Mouse (Mus musculus): ENCODE data around the gene Phactr2. TPM values are rescaled to one million over a fixed set of nuclear protein-coding genes. Genes with fewer than 3 reads are reported as not detected.

Gene Phactr2
- polyA plus RNA-seq, 1 experiment from 2014 or later = 24.0 TPM

DNA sequence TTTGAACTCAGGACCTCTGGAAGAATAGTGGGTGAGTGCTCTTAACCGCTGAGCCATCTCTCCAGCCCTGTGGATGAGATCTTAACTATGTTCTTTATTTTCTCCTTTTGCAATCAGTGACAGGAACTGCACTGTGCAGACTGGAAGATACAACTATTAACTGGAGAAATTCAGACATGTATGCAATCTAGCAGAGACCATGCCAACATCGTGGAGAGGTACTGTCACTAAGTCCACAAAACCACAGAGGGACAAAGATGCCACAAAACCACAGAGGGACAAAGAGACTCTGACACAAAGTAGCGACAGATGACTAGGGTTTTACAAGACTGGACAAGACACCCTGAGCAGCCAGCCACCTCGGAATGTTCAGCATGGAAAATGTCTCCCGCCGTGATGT is 30.6 kb downstream of the Phactr2 start:
- no peak overlapping the region for H3K4me3 ChIP-seq (ENCODE audit: low read depth, low read length)
- H3K9me3 ChIP-seq (replicated peaks; ENCODE audit: control insufficient read depth, low read length) = no peaks in the 10 kb centered on the region
- no peak for ATAC-seq (replicated peaks; ENCODE audit: insufficient number of reproducible peaks, low FRiP score, low TSS enrichment, low read depth)
- no peaks in the 10 kb centered on the region for H3K36me3 ChIP-seq (replicated peaks; ENCODE audit: control insufficient read depth, insufficient read depth, low read depth, low read length)
- H3K27me3 ChIP-seq (ENCODE audit: control insufficient read depth, insufficient read depth, low read length) = no peaks in the 10 kb centered on the region
- 85% methylated on average over 6 of the region's 6 CpGs for WGBS
- H3K4me2 ChIP-seq (ENCODE audit: low read depth, low read length) = no peak overlapping the region
- no peak overlapping the region for H3K27ac ChIP-seq (replicated peaks; ENCODE audit: low read depth, low read length)
- H3K9ac ChIP-seq (replicated peaks; ENCODE audit: low read length) = no peak overlapping the region
- no peak for DNase-seq (ENCODE audit: low spot score)
- H3K4me1 ChIP-seq (ENCODE audit: control insufficient read depth, insufficient read depth, low read length) = no peaks in the 10 kb centered on the region

DNA sequence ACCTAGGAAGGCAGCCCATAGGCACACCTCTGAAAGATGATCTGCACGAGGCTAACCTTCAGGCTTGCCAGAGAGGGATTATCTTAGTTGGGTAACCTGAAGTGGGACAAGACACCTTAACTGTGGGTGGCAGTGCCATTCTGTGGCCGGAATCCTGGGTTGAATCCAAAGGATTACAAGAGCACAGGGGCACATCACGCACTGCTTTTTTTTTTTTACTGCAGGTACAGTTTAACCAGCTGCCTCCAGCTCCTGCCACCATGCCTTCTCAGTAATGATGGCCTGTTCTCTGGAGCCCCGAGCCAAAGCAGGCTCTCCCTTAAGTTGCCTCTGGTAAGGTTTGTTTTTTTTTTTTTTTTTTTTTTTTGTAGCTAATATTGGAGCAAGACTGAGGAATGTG is 33.9 kb downstream of the Phactr2 start:
- Histone ChIP-seq H3K36me3 (replicated peaks; ENCODE audit: control insufficient read depth, insufficient read depth, low read depth, low read length) (no peaks in the 10 kb centered on the region), H3K9ac (replicated peaks; ENCODE audit: low read length) (no peak overlapping the region), H3K27ac (replicated peaks; ENCODE audit: low read depth, low read length) (no peak overlapping the region), H3K4me2 (ENCODE audit: low read depth, low read length) (no peak overlapping the region), H3K4me3 (ENCODE audit: low read depth, low read length) (no peak overlapping the region), H3K4me1 (ENCODE audit: control insufficient read depth, insufficient read depth, low read length) (no peaks in the 10 kb centered on the region), H3K9me3 (replicated peaks; ENCODE audit: control insufficient read depth, low read length) (no peaks in the 10 kb centered on the region), H3K27me3 (ENCODE audit: control insufficient read depth, insufficient read depth, low read length) (no peaks in the 10 kb centered on the region)
- no peak for ATAC-seq (replicated peaks; ENCODE audit: insufficient number of reproducible peaks, low FRiP score, low TSS enrichment, low read depth)
- DNase-seq (ENCODE audit: low spot score) = no peak
- 76% methylated on average over 4 of the region's 4 CpGs for WGBS

DNA sequence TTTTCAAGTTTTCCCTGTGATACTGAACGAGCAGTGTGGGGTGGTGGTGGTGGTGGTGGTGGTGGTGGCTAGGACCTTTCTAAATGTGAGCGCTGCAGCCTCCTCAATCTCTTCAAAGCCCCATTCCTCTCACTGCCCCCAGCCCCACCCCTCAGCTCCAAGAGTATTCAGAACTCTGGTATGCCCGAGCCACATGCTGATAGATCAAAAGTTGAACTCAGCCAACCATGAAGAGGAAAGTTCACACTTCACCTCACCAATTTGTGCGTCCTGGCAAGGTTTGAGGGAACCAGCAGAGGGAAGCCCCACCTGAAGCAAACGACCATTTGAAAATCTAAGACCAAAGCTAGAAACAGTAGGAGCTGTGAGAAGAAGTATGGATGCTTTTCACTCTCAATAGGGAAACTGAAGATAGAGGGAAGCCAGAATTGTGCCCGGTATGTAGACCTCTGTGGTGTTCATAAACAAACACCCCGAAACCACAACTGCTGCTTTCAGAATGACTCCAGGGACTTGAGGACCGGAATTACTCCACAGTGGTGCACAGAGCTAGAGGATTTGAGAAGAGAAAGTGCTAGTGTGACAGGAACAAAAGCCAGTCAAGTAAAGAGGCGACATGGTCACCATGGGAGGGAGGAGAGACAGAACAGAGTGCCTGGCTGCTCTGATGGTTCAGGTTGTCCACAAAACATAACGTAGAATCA is 35.9 kb downstream of the Phactr2 start:
- DNase-seq (ENCODE audit: low spot score) (no peak), ATAC-seq (replicated peaks; ENCODE audit: insufficient number of reproducible peaks, low FRiP score, low TSS enrichment, low read depth) (no peak)
- 74% methylated on average over 10 of the region's 10 CpGs for WGBS
- Histone ChIP-seq H3K9me3 (replicated peaks; ENCODE audit: control insufficient read depth, low read length) (no peaks in the 10 kb centered on the region), H3K4me2 (ENCODE audit: low read depth, low read length) (no peak overlapping the region), H3K9ac (replicated peaks; ENCODE audit: low read length) (no peak overlapping the region), H3K4me1 (ENCODE audit: control insufficient read depth, insufficient read depth, low read length) (no peaks in the 10 kb centered on the region), H3K27me3 (ENCODE audit: control insufficient read depth, insufficient read depth, low read length) (no peaks in the 10 kb centered on the region), H3K36me3 (replicated peaks; ENCODE audit: control insufficient read depth, insufficient read depth, low read depth, low read length) (no peaks in the 10 kb centered on the region), H3K27ac (replicated peaks; ENCODE audit: low read depth, low read length) (no peak overlapping the region), H3K4me3 (ENCODE audit: low read depth, low read length) (no peak overlapping the region)

- Histone ChIP-seq H3K36me3 (replicated peaks; ENCODE audit: control insufficient read depth, insufficient read depth, low read depth, low read length) (no peaks in the 10 kb centered on the region), H3K4me2 (ENCODE audit: low read depth, low read length) (no peak overlapping the region), H3K27ac (replicated peaks; ENCODE audit: low read depth, low read length) (no peak overlapping the region), H3K27me3 (ENCODE audit: control insufficient read depth, insufficient read depth, low read length) (no peaks in the 10 kb centered on the region), H3K9me3 (replicated peaks; ENCODE audit: control insufficient read depth, low read length) (no peaks in the 10 kb centered on the region), H3K4me3 (ENCODE audit: low read depth, low read length) (no peak overlapping the region), H3K4me1 (ENCODE audit: control insufficient read depth, insufficient read depth, low read length) (no peaks in the 10 kb centered on the region), H3K9ac (replicated peaks; ENCODE audit: low read length) (no peak overlapping the region)
- no peak for DNase-seq (ENCODE audit: low spot score)
- WGBS = 87% methylated on average over 9 of the region's 9 CpGs
- ATAC-seq (replicated peaks; ENCODE audit: insufficient number of reproducible peaks, low FRiP score, low TSS enrichment, low read depth) = no peak
These were observed 37.2 kb downstream of the Phactr2 start for GRCm38 (mm10) chr10:13437011-13437410.

DNA sequence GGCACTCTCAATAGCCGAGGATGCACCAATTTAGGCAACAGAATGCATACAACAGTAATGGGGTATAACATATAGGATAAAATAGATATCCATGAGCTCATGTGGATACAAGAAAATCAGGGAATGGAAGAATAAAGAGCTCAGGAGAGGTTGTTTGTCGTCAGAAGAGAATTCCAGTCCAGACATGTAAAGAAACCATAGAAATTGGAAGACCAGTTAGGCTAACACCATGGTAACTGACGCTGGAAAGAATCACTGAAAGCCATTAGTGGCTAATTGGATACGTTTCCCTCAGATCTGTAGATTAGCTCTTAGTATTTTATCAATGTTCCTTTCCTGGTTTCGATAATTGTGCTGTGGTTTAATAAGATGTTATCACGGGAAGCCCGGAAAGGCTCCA is 41.2 kb downstream of the Phactr2 start:
- no peak overlapping the region for H3K4me2 ChIP-seq (ENCODE audit: low read depth, low read length)
- no peak for DNase-seq (ENCODE audit: low spot score)
- no peaks in the 10 kb centered on the region for H3K36me3 ChIP-seq (replicated peaks; ENCODE audit: control insufficient read depth, insufficient read depth, low read depth, low read length)
- H3K4me1 ChIP-seq (ENCODE audit: control insufficient read depth, insufficient read depth, low read length) = peaks cover 2% of the 10 kb centered on the region
- H3K9ac ChIP-seq (replicated peaks; ENCODE audit: low read length) = no peak overlapping the region
- ATAC-seq (replicated peaks; ENCODE audit: insufficient number of reproducible peaks, low FRiP score, low TSS enrichment, low read depth) = no peak
- no peak overlapping the region for H3K4me3 ChIP-seq (ENCODE audit: low read depth, low read length)
- no peaks in the 10 kb centered on the region for H3K9me3 ChIP-seq (replicated peaks; ENCODE audit: control insufficient read depth, low read length)
- H3K27ac ChIP-seq (replicated peaks; ENCODE audit: low read depth, low read length) = no peak overlapping the region
- 60% methylated on average over 7 of the region's 7 CpGs for WGBS
- no peaks in the 10 kb centered on the region for H3K27me3 ChIP-seq (ENCODE audit: control insufficient read depth, insufficient read depth, low read length)

DNA sequence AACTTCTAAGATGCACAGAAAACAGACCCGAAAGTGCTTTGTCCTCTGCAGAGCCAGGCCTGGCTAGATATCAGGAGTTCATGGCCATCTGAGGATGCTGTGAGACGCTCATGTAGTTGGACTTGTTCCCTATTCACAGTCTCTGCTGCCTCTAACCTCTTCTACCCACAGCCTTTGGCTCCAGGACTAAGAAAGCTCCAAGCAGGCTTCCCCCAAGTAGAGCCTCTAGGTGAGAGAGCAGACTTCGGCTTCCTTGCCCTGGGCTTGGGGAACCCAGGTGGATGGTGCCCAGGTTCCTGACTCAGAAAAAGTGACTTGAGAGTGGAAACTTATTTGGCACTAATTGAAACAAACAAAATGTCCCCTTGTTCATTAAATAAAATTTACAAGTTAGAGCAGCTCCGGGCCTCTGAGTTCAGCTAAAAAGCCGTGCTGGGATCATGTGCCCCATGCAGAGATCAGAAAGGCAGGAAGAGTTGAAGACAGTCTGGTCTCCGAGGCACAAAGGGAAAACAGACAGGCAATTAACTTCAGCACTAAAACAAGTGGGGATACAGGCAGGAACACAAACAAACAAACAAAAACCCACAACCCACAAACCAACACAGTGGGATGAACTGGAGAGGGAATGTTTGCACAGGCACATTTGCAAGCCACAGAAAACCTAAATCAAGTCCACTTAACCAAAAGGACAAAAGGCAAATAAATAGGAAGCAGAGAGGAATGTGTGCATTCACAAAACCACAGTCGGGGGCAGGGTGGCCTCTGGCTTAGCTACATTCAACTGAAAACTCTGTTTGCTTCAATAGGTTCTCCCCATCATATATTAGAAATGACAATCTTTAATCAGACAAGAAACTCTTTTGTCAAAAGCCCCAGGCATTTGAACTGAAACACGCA is 42.3 kb downstream of the Phactr2 start:
- H3K9ac ChIP-seq (replicated peaks; ENCODE audit: low read length) = 0 out of 2 replicates have a peak overlapping the region, but pooled peaks have one; percentile 25

DNA sequence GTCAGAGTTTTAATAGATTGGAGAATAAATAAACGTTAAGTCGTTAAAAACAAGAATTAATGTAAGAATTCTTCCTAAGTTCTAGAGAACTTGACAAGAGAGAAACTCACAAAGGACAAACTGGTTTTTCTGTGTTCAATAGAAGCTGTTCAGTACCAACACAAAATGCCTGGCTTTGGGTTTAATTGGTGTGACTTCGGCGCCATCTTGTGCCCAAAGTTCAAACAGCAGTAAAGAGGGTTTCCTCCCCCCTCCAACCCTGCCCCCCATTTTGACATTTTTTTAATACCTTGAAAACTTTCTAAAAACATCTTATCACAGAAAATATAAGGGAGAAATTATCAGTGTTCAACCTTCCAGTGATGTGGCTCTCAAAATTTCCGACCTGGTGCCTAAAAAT is 44.4 kb downstream of the Phactr2 start:
- Histone ChIP-seq H3K4me1 (ENCODE audit: control insufficient read depth, insufficient read depth, low read length) (peaks cover 2% of the 10 kb centered on the region), H3K27me3 (ENCODE audit: control insufficient read depth, insufficient read depth, low read length) (no peaks in the 10 kb centered on the region), H3K9ac (replicated peaks; ENCODE audit: low read length) (no peak overlapping the region), H3K4me3 (ENCODE audit: low read depth, low read length) (no peak overlapping the region), H3K9me3 (replicated peaks; ENCODE audit: control insufficient read depth, low read length) (no peaks in the 10 kb centered on the region), H3K4me2 (ENCODE audit: low read depth, low read length) (no peak overlapping the region), H3K27ac (replicated peaks; ENCODE audit: low read depth, low read length) (no peak overlapping the region), H3K36me3 (replicated peaks; ENCODE audit: control insufficient read depth, insufficient read depth, low read depth, low read length) (no peaks in the 10 kb centered on the region)
- DNase-seq (ENCODE audit: low spot score) (peak; percentile 81), ATAC-seq (replicated peaks; ENCODE audit: insufficient number of reproducible peaks, low FRiP score, low TSS enrichment, low read depth) (no peak)
- WGBS = 13% methylated on average over 5 of the region's 5 CpGs

More for the DNA sequence above, 42.3 kb downstream of the Phactr2 start:
- 33% methylated on average over 8 of the region's 8 CpGs for WGBS
- Histone ChIP-seq H3K27me3 (ENCODE audit: control insufficient read depth, insufficient read depth, low read length) (no peaks in the 10 kb centered on the region), H3K9me3 (replicated peaks; ENCODE audit: control insufficient read depth, low read length) (no peaks in the 10 kb centered on the region), H3K4me3 (ENCODE audit: low read depth, low read length) (no peak overlapping the region), H3K36me3 (replicated peaks; ENCODE audit: control insufficient read depth, insufficient read depth, low read depth, low read length) (no peaks in the 10 kb centered on the region), H3K4me1 (ENCODE audit: control insufficient read depth, insufficient read depth, low read length) (peaks cover 2% of the 10 kb centered on the region), H3K4me2 (ENCODE audit: low read depth, low read length) (no peak overlapping the region), H3K27ac (replicated peaks; ENCODE audit: low read depth, low read length) (no peak overlapping the region)
- ATAC-seq (replicated peaks; ENCODE audit: insufficient number of reproducible peaks, low FRiP score, low TSS enrichment, low read depth) = no peak
- DNase-seq (ENCODE audit: low spot score) = peak; percentile 33

DNA sequence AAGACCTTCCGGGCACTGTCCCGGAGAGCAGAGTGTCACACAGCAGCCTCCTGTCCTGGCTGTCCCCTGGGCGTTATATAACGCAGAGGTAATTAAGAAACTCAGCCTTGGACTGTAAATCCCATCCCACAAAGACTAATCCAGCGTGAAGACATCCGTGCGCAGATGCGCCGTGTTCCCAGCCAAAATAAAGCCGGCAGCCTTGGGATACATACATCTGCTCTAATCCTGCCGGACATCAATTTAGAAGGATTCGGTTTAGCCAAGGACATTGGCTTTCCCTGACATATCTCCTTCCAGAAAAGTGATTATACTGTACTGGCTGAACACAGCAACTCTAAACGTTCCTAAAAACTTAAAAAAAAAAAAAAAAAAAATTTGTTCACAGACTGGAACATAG is 45.0 kb downstream of the Phactr2 start:
- 0 out of 2 replicates have a peak, but pooled peaks have one; percentile 19 for ATAC-seq (replicated peaks; ENCODE audit: insufficient number of reproducible peaks, low FRiP score, low TSS enrichment, low read depth)
- Histone ChIP-seq H3K4me1 (ENCODE audit: control insufficient read depth, insufficient read depth, low read length) (peaks cover 2% of the 10 kb centered on the region), H3K9me3 (replicated peaks; ENCODE audit: control insufficient read depth, low read length) (no peaks in the 10 kb centered on the region), H3K9ac (replicated peaks; ENCODE audit: low read length) (no peak overlapping the region; the same call in 1 of the 2 replicates), H3K36me3 (replicated peaks; ENCODE audit: control insufficient read depth, insufficient read depth, low read depth, low read length) (no peaks in the 10 kb centered on the region), H3K4me2 (ENCODE audit: low read depth, low read length) (no peak overlapping the region), H3K27me3 (ENCODE audit: control insufficient read depth, insufficient read depth, low read length) (no peaks in the 10 kb centered on the region), H3K27ac (replicated peaks; ENCODE audit: low read depth, low read length) (no peak overlapping the region), H3K4me3 (ENCODE audit: low read depth, low read length) (no peak overlapping the region)
- peak; percentile 36 for DNase-seq (ENCODE audit: low spot score)
- 38% methylated on average over 13 of the region's 13 CpGs for whole genome bisulfite sequencing
